Mouse (Mus musculus) gastrocnemius, adult 2 months (tissue): Measurements from ENCODE around the gene Wwc1. TPM values are rescaled to one million over a fixed set of nuclear protein-coding genes. Genes with fewer than 3 reads are reported as not detected.
A peak's percentile ranks its signal among the peaks of the same experiment; 100 is the strongest.
"Not testable (repeated sequence)": the region's sequence is repeated elsewhere in the genome, so short reads cannot be mapped to it uniquely, and the experiment has no call there.

Experiments used
- DNase-seq: peaks from one replicate; pipeline ENCODE4 v3.0.0; 2022
- H3K27ac ChIP-seq: fragments of 200-600 bp; 2 replicates; pipeline ENCODE4 v1.8.1; 2022; ENCODE audit warnings: mild to moderate bottlenecking
- H3K4me3 ChIP-seq: fragments of 200-600 bp; 2 replicates; pipeline ENCODE4 v1.8.1; 2022; ENCODE audit warnings: mild to moderate bottlenecking, moderate library complexity
- CTCF ChIP-seq: fragments of 200-600 bp; IDR thresholded peaks from 2 replicates; pipeline ENCODE4 v1.8.1; 2022; ENCODE audit warnings: antibody characterized with exemption, mild to moderate bottlenecking, moderate library complexity
- intact Hi-C: fragments of 180-260 bp; cut with DNase I; formaldehyde crosslinking; loops from one replicate; pipeline ENCODE4 v1.15.1; 2025
- total RNA-seq, 2 experiments: library from RNA; stranded (reverse); gene quantifications; 2 replicates each; pipeline ENCODE4 v1.2.3; 2021

Wwc1 gene
- total RNA-seq, 2 experiments from 2014 or later = not detected

GRCm38 (mm10) chr11:35844299-35844698 lies 136.0 kb downstream of the Wwc1 start:
- TF ChIP-seq CTCF = no peak
- intact Hi-C loops = loop anchor here (5.0 kb wide), 1 partner anchor 158 kb away; no protein-coding TSS in a partner anchor
- H3K27ac ChIP-seq = no peak overlapping the region
- DNase-seq = no peak
- H3K4me3 ChIP-seq = no peak overlapping the region

- not testable (repeated sequence) for DNase-seq, H3K4me3 ChIP-seq
- intact Hi-C loops = loop anchor here (5.0 kb wide), 1 partner anchor 160 kb away; no protein-coding TSS in a partner anchor
Measured at GRCm38 (mm10) chr11:35842560-35842959, 137.8 kb downstream of the Wwc1 start.

DNA sequence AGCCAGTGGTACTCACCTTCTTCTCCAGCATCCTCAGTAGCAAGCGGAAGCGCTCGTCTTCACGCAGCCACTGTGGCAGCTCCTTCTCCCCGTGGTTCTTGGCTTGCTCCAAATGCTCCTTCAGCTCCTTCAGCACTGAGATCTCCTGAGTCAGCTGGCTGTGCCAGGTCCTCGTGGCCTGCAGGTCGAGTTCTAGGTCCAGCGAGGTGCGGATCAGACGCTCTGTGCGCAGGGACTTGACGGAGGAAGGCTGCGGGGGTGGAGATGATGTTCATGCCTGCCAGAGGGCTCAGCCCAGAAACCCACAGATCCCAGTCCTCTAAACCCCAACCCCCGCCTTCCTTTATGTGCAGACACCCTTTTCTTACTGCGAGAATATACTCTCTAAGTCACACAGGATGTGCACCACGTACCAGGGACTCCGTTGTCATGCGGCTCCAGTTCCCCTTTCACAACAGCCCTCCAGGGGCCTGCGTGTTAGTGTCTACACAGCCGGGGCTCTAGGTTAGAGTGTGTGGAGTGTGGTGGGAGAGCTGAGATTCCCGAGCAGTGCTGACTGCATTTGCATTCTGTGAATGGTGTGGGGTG lies 138.5 kb downstream of the Wwc1 start:
- no peak for DNase-seq
- H3K4me3 ChIP-seq = no peak overlapping the region
- no peak for TF ChIP-seq CTCF
- intact Hi-C loops = loop anchor here (5.0 kb wide), 1 partner anchor 160 kb away; no protein-coding TSS in a partner anchor
- no peak overlapping the region for H3K27ac ChIP-seq

More at GRCm38 (mm10) chr11:35842560-35842959, 137.8 kb downstream of the Wwc1 start:
- not testable (repeated sequence) for H3K27ac ChIP-seq

GRCm38 (mm10) chr11:35840806-35841205 lies 139.5 kb downstream of the Wwc1 start:
- H3K27ac ChIP-seq, DNase-seq, H3K4me3 ChIP-seq: not testable (repeated sequence)
- intact Hi-C loops = loop anchor here (5.0 kb wide), 1 partner anchor 161 kb away; no protein-coding TSS in a partner anchor

DNA sequence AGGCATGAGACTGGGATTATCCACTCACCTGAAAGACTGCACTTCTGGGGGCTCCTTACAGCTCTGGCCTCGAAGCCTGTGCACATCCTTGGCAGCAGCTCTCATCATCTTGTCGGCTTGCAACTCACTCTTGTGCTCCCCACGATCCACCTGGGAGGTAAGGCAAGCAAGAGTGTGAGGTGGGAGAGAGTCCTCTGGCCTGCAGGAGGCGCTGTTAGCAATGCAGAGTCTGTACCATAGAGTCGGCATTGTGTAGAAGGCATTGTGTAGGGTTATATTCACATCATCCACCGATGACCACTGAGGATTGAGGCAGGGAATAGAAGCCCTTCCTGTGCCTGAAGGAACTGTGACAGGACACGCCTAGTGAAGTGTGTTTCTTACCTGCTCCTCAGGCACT lies 140.0 kb downstream of the Wwc1 start:
- Histone ChIP-seq H3K4me3 (no peak overlapping the region), H3K27ac (no peak overlapping the region)
- intact Hi-C loops = loop anchor here (5.0 kb wide), 1 partner anchor 162 kb away; no protein-coding TSS in a partner anchor
- peak; percentile 20; the same call in 1 of the 2 replicates for TF ChIP-seq CTCF
- DNase-seq = no peak

GRCm38 (mm10) chr11:35838345-35839338 lies 141.7 kb downstream of the Wwc1 start:
- no peak for TF ChIP-seq CTCF
- intact Hi-C loops = loop anchor here (10.0 kb wide), 1 partner anchor 1004 kb away; the partner anchor contains the start of gene Spdl1
- DNase-seq = peak; percentile 96
- H3K27ac ChIP-seq = peak overlapping the region; percentile 83
- peak overlapping the region; percentile 64 for H3K4me3 ChIP-seq

DNA sequence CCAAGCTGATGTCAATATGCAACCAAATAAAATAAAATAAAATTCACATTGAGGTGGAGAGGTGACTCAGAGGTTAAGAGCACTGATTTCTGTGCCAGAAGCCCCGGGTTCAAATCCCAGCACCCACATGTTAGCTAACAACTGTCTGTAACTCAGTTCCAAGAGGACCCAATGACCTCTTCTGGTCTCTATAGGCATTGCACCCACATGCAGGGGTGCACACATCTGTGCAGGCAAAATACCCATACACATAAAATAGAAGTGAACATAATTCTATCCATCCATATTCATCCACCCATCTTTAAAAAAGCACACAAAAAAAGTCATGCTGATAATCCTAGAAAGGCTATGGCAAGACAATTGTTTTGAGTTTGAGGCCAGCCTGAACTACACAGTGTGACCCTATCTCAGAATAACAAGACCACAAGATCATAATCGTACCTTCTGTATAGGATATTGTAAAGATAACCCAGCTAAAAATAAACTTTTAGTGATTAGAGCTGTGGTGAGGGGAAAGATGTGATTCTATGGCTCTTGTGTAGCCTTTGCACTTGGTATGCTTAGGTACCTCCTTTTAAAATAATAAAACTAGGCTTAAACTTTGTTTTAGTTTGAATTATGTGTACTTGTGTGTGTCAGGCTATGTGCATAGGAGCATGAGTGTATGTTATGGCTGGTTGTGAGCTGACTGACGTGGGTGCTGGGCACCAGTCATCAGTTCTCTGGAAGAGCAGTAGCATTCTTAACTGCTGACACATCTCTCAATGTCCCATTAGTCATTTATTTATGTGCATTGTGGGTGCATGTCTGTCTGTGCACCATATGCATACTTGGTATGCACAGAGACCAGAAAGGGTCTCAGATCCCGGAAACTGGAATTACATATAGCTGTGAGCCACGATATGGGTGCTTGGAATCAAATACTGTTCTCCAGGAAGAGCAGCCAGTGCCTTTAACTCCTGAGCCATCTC lies 142.9 kb downstream of the Wwc1 start:
- TF ChIP-seq CTCF = no peak
- DNase-seq = no peak
- Histone ChIP-seq H3K27ac (peak overlapping the region; percentile 83), H3K4me3 (peak overlapping the region; percentile 64)
- intact Hi-C loops = loop anchor here (10.0 kb wide), 1 partner anchor 1003 kb away; the partner anchor contains the start of gene Spdl1

DNA sequence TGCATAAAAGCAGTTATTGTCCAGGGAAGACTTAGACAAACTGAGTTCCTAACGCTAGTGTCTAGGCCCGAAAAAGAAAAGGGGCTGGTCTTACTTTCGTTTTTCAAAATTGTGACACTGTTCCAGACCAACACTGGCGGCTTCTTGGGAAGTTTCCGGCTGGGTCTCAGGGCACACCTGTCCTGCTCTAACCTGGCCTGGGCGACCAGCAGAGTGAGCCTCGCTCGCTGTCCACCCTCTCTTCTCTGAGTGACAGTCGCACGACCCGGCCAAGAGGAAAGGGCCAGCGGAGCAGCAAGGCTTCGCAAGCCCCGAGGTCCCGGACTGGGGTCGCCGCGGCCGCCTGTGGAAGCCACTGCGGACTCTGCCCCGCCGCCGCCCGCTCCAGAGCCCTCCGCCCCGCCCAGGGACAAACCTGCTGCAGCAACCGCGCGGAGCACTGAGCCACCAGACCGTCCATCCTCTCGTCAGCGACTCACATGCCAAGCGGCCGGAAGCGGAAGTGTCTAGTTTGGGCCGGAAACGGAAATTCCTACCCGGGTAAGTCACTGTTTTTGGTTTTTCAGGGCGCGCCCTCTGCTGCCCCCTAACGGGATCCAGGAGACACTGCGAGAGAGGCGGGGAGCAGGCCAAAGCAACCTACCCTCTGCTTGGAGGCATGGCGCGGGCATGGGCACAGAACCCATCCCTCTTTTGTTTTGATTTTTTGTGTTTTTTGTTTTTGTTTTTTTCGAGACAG lies 146.1 kb downstream of the Wwc1 start, which contains the start of gene Rars:
Gene Rars, minus strand, starts transcription at position 485 of the 739 bp plus-strand sequence.
- intact Hi-C loops = loop anchor here (5.0 to 10.0 kb wide), 2 partner anchors 67 to 999 kb away; partner anchors contain the start of genes Pank3 and Spdl1
- peak; percentile 100 for TF ChIP-seq CTCF
- H3K27ac ChIP-seq = peak within 1 kb of the TSS; percentile 91
- peak within 1 kb of the TSS; percentile 90 for H3K4me3 ChIP-seq
- DNase-seq = peak; percentile 95

DNA sequence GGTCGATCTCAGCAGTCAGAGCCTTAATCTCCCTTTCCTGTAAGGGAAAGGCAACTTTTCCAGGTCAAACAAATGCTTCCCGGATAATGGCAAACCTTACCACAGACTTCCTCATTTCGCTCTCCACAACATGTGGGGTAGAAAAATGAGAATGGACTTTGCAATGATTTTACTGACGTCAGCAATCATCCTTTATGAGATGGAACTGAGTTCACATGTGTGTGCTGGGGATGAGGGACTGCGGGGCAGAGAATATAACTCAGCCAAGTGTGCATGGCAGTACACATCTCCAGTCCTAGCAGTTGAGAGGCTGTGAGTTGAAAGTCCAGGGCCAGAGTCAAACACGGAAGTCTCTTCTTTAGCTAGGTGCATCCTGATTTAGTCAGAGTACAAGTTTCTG lies 147.1 kb downstream of the Wwc1 start:
- intact Hi-C loops = loop anchor here (5.0 to 10.0 kb wide), 2 partner anchors 66 to 998 kb away; partner anchors contain the start of genes Pank3 and Spdl1
- DNase-seq = no peak
- Histone ChIP-seq H3K27ac (no peak overlapping the region; the same call in 1 of the 2 replicates), H3K4me3 (peak overlapping the region; percentile 90)
- TF ChIP-seq CTCF = no peak

DNA sequence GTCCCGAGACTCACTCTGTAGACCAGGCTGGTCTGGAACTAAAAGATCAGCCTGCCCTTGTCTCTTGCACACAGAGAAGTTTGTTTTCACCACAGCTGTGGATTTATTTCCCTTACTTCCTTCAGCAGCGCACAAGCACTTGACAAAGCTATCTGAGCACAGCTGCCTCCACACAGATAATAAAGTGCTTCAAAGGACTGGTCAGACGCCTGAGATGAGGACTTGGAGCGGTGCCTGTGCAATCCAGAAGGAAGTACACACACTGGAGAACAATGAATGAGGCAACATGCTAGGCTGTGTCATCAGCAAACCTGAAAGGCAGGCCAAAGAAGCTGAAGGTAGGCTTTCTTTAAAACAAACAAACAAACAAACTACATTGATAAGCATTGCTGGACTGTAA lies 148.2 kb downstream of the Wwc1 start:
- intact Hi-C loops = loop anchor here (5.0 to 10.0 kb wide), 2 partner anchors 65 to 997 kb away; partner anchors contain the start of genes Pank3 and Spdl1
- no peak overlapping the region for H3K27ac ChIP-seq
- no peak overlapping the region for H3K4me3 ChIP-seq
- TF ChIP-seq CTCF = no peak
- DNase-seq = no peak

DNA sequence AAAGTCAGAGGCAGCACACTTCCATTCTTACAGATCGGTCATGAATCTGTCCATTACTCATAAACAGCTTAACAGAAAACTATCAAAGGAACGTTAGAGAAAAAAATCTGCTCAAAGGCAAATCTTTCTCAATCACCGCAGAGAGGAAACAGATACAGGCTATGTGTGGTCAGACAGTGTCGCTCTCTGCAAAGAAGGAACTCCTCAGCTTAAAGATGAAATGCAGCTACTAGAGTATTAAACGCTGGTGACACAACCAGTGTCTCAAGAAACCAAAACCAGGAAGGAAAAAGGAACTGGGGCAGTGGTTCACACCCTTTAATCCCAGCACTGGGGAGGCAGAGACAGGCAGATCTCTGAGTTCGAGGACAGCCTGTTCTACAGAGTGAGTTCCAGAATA lies 152.6 kb downstream of the Wwc1 start:
- intact Hi-C loops = no loop called here
- Histone ChIP-seq H3K4me3 (no peak overlapping the region), H3K27ac (no peak overlapping the region)
- TF ChIP-seq CTCF = no peak
- no peak for DNase-seq
